Mouse (Mus musculus) right cerebral cortex, postnatal 10 days (tissue): ENCODE data around the gene Tmbim4.

ENCODE experiments used
- DNase-seq, 2 experiments: peaks; one replicate each; pipeline ENCODE4 v3.0.0; 2021; ENCODE audit warnings: low spot score in 2 of 2

Gene Tmbim4

GRCm38 (mm10) chr10:120201131-120201921, at the start of gene Tmbim4:
Tmbim4 (plus strand) TSS chr10:120201590.
- peak in 1 of 2 experiments; percentile 40 for DNase-seq

GRCm38 (mm10) chr10:120151672-120152071, 49.7 kb upstream of the Tmbim4 start:
- no peak for DNase-seq

- DNase-seq, result no peak
Measured at GRCm38 (mm10) chr10:120153911-120154310, 47.5 kb upstream of the Tmbim4 start.

- DNase-seq, result no peak
Measured at GRCm38 (mm10) chr10:120160533-120160932, 40.9 kb upstream of the Tmbim4 start.

- DNase-seq, result no peak
Measured at GRCm38 (mm10) chr10:120162840-120163239, 38.5 kb upstream of the Tmbim4 start.

- no peak for DNase-seq
Measured at GRCm38 (mm10) chr10:120163490-120163889, 37.9 kb upstream of the Tmbim4 start.

- peak; percentile 41 to 52 for DNase-seq
Measured at GRCm38 (mm10) chr10:120164931-120165792, 36.2 kb upstream of the Tmbim4 start.

- DNase-seq, result no peak
Measured at GRCm38 (mm10) chr10:120165793-120166503, 35.4 kb upstream of the Tmbim4 start.

GRCm38 (mm10) chr10:120168070-120168469, 33.3 kb upstream of the Tmbim4 start:
- DNase-seq, result no peak

- DNase-seq, result no peak
Measured at GRCm38 (mm10) chr10:120169064-120169463, 32.3 kb upstream of the Tmbim4 start.

GRCm38 (mm10) chr10:120169841-120170240, 31.5 kb upstream of the Tmbim4 start:
- DNase-seq, result no peak

GRCm38 (mm10) chr10:120170277-120170676, 31.1 kb upstream of the Tmbim4 start:
- no peak for DNase-seq

- DNase-seq, result no peak
Measured at GRCm38 (mm10) chr10:120171340-120171739, 30.1 kb upstream of the Tmbim4 start.

GRCm38 (mm10) chr10:120174192-120174705, 27.1 kb upstream of the Tmbim4 start:
- DNase-seq, result no peak

GRCm38 (mm10) chr10:120182887-120183286, 18.5 kb upstream of the Tmbim4 start:
- no peak for DNase-seq

GRCm38 (mm10) chr10:120183342-120183741, 18.0 kb upstream of the Tmbim4 start:
- no peak for DNase-seq

GRCm38 (mm10) chr10:120188513-120188912, 12.9 kb upstream of the Tmbim4 start:
- no peak for DNase-seq

- DNase-seq, result no peak
Measured at GRCm38 (mm10) chr10:120189276-120189675, 12.1 kb upstream of the Tmbim4 start.

GRCm38 (mm10) chr10:120189782-120190181, 11.6 kb upstream of the Tmbim4 start:
- no peak for DNase-seq

- no peak for DNase-seq
Measured at GRCm38 (mm10) chr10:120191165-120191564, 10.2 kb upstream of the Tmbim4 start.

GRCm38 (mm10) chr10:120192278-120192677, 9.1 kb upstream of the Tmbim4 start:
- DNase-seq, result no peak

GRCm38 (mm10) chr10:120193255-120193654, 8.1 kb upstream of the Tmbim4 start:
- no peak for DNase-seq
